Mouse (Mus musculus) hindlimb bud, embryonic 11.5 days (tissue): Measurements from ENCODE around the gene Cfap299.

Experiments used
- DNase-seq: peaks from one replicate; pipeline ENCODE4 v3.0.0-alpha.2; 2012; ENCODE audit warnings: low read depth, low spot score; ENCODE audit errors: extremely low spot score

The Cfap299 gene

DNA sequence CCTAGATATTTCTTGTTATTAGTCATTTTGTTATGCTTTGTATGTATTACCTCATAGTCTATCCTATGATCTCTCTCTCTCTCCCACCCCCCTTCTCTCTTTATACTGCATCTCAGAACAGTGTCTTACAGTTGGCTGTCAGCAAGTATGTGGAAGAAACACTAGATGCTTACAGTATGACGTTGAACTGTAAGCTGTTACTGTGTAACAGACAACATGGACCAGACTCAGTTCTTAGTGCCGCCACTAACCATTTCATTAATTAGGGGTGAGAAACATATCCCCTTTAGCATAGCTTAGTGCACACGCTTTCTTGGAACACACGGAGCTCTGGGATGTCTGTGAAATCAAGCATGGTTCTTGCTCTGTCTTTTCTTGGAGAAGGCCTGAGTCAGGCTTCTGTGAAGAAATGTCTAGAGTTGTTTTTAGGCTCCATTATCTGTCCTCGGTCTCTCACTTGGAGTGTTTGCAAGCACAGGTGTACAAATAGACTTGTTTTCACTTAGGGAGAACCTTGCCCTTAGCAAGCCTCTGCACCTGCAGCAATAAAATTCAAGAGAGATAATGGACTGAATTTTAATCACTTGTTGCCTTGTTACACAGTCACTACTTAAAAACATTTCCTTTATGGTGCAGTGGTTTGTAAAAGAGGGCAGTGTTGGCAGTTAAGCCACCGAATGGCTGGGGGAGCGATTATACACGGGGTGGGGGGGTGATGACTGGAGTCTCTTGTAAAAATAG, 47.1 kb downstream of the Cfap299 start:
- no peak for DNase-seq

DNA sequence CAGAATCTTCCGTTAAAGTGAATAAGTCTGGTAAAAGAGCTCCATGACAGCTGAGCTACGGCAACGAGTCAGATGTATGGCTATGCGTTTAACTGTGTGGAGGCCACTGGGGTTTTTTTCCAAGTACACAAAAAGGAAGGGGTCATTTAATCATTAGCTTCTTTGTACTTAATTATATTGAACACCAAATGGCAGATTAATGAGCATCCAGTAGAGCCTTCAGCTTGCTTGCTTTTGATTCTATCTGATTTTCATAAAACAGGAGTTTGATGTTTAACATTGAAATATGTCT, 47.6 kb downstream of the Cfap299 start:
- DNase-seq = no peak

DNA sequence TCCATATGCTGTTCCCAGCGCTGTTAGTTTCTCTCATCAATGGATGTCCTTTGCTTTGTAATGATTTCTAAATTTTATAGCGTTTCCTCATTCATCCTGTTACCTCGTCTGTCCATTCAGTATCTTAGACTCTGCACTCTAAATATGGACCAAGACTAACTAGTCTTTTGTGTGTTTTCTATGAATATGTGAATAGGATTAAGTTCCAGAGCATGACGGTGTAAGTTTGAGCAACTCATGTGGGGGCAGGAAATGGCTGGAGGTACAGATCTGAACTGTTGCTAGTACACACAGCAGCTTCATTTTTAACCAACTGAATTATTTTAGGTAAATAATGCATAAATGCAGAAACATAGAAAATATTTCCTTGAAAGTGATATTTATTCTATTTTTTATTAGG, 51.3 kb downstream of the Cfap299 start:
- DNase-seq = no peak

DNA sequence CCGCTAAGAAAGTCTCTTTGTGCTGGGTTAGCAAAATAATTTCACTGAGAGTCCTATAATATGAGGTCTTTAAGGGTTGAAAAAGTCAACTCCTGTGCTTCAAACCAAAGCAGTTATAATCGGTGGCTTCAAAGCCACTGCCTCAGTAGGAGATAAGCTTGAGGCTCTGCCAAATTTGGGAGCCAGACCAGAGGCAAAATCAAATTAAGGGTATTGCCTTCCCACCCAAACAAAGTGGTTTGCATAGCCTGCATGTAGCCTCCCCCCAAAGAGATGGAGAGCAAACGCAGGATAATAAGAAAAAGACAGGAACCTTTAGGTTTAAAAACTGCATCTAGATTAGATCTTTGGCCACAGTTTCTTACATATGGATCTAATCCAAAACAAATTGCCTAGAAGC, 58.0 kb downstream of the Cfap299 start:
- no peak for DNase-seq

DNA sequence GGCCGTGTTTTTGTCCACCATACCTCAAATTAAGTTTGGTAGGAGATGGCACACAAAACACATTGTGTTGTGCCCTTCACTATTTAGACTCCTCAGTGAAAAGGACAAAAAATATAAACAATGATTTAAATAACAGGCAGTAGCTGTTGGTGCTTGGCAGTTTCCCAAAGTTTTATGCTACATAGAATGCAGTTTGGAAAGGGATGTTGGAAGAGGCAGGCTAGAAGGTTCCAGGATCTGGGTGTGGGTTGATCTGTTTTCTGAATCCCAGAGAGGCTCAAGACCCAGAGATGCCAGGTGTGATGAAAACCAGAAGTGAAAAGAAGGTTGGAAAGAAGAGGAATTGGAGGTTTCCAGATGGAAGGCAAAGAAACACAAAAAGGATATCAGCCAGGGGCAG, 73.1 kb downstream of the Cfap299 start:
- no peak for DNase-seq

DNA sequence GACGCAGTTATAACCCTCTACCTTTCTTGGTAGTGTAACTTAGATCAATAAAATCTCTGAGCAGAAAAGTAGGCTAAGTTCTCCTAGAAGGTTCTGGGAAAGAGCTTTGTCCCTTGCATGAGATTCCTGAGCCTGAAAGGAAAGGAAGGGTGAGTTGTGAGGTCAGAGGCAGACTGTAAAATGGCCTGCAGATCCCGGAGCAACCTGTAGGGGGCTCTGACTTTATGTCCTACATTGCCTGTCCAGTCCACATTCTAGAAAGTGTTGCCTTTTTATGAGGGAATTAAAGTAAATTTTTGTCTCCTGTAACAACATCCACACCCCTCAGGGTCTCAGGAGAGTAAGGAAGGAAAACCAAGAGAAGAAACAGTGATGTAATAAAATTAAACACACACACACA, 81.0 kb downstream of the Cfap299 start:
- DNase-seq = peak; percentile 12

DNA sequence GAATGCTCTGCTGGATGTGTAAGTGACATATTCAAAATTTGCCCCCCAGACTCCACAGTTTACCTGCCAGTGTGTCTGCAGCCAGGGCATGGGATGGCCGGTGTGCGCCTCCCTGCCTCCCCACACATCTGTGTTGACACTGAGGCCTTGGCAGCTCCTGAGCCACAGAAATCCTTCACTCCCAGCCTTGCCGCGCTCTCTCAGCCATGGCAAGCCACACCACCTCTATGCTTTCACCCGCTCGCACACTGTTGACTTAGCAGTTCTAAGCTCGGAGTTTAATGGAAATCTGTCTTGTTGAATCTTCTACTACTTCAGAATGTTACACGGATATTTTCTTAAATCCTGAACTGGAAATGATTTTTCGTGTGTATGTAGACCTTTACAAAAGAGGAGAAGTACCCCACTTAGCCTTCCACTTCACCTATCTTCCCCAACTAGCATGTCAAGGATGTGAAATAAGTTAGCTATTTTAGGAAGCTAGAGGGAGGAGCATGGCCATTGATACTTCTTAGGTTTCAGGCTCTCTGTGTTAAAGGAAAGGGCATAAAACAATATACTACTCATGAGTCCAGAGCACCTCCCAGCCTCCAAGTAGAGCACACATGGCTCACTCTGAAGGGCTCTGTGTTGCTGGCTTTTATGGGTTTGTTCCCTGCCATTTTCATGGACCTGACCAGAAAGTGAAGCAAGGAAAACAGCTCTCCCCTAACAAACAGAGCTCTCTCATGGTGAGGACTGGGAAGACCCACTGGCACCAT, 87.5 kb downstream of the Cfap299 start:
- no peak for DNase-seq

DNA sequence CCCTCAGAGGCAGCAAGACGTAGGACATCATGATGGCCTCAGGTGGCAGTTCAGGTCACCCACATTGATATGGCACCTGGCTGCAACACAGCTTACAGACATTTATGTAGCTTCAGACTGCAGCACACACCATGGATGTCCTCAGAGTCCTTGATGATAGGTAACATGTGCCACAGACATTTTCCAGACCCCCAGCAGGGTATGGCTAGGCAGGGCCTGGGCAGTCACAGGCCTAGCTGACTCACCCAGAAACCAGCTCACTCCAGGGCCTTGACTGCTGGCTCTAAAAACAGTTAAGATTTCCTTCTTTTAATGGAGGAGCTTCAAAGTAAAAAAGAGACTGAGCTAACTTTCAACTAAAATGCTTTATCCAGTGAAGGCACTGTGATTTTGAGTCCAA, 95.9 kb downstream of the Cfap299 start:
- DNase-seq = no peak

DNA sequence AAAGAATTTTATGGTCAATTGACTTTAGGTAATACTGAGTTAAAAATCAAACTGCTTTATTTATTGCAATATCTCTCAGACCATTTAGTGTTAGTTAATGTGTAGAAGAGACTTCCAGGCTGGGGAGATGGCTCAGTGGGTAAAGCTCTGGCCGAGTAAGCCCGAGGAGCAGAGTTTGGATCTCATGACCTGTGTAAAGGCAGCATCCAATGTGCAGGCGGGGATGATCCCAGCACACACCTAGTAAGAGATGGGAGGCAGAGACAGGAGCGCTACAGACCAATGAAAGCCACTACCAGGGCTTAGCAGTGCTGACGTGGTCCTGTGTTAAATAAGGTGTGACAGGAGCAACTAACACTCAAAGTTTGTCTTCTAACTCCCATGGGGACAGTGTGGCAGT, 97.0 kb downstream of the Cfap299 start:
- DNase-seq = no peak

DNA sequence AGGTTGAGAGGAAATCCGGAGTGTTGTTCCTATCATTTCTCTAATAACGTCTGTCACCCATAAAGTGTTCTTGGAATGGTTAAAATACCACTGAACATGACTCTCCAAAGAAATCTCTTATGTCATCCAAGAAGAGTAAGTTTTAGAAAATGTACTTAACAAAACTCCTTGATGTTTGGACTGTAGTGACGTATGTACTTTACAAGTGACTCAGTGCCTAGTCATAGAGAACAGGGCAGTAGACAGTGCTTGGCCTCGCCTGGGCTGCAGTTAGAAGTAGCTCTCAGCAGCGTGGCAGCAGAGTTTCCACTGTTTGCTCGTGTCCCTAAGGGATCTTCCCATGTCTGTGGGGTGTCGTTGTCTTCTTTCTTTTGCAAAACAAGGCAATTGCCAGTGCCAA, 101.0 kb downstream of the Cfap299 start:
- no peak for DNase-seq

DNA sequence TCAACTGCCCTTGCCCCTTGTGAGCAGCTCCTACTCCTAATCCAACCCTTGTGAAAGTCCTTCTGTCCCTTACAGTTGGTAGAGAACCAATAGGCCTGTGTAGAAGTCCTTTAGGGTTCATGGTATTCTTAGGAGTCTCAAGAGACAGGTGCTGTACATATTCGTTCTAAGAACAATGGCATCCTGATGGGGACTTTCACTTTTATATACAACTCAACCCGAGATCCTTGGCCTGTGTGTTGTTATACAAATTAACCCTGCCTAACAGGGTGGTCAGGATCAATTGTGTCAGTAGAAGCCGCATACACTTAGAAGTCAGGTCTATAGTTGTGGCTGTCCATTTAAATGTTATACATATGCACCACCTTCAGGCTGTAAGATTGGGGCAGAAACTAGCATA, 109.6 kb downstream of the Cfap299 start:
- DNase-seq = no peak

DNA sequence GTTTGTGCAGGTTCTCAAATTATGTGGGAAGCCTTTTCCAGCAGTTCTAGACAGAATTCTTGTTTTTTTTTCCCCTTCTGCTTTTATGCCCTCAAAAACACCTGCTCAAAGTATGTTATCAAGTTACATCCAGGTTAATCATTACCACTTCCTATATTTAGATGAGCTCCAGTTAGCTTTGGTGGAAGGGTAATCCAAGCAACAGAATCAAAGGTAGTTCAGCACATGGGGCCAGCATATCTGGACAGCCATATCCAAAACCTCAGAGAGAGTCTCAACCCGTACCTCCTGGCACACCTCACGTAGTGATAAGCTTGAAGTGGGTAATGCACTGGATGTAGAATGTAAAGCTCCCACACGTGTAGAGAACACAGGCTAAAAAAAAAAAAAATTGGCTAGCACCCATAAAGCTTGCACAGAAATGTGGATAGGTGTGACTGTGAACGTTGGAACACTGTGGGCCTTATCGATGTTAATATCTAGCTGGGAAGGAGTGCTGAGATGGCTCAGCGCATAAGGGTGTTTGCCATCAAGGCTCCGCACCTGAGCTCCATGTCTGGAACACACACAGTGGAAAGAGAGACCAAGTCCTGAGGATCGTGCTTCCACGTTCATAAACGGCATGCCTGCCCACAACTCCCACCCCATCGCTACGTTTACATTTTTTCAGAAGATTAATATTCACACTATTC, 117.8 kb downstream of the Cfap299 start:
- no peak for DNase-seq

DNA sequence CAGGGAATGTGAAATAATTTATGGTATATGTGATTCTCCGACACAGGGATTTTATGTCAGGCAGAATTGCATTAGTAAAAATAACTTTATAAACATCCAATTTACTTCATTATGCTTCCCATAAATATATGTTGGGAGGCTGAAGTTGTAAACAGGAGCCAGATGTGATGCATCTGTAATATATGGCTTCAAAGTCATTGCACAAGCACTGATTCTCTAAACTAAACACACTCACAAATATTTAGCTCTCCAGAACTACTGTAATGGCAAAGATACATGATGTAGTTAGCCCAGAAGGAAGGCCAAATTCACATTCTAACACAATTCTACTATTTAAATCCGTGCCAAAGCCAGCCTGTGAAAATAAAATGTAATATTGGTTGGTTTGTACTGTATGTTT, 120.8 kb downstream of the Cfap299 start:
- DNase-seq = no peak

DNA sequence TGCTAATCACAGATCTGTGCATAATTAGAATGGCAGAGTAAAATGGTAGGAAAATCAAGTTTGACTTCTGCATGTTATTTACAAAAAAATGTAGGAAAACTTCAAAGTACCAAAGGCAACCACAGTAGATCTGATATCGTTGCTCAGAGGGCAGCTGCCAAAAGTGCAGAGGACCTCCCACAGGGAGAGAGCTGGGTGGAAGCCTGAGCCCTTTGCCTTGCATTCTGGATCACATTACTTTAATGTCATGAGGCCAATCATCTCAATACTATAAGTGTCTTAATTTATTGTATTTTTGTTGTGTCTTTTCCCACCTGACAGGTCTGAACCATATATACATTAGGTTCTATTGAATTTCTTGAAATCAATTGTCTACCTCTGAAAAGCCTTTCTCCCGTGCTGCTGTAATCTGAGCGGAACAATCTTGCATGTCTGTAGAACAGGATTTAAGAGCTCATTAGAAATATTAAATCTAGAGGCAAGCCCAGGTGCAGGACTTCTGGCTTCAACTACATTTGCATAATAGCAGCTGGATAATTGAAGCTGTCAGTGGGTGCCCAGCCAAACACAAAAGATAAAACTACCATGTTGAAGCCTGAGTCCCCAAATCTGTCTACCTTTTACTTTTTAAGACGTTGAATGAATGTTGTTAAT, 137.9 kb downstream of the Cfap299 start:
- DNase-seq = no peak

DNA sequence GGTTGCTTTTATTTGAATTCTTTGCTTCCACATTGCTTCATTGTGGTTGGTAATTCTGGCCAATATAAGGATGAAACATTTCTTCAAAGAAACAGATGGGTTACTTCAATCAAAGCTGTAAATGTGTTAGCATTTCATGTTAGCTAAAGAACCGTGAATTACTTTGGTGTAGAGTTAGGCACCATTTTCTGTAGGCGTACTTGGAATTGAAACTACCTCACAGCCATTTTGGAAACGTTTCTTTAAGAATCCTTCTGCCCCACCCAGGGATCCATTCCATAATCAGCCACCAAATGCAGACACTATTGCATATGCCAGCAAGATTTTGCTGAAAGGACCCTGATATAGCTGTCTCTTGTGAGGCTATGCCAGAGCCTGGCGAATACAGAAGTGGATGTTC, 140.9 kb downstream of the Cfap299 start:
- DNase-seq = no peak

DNA sequence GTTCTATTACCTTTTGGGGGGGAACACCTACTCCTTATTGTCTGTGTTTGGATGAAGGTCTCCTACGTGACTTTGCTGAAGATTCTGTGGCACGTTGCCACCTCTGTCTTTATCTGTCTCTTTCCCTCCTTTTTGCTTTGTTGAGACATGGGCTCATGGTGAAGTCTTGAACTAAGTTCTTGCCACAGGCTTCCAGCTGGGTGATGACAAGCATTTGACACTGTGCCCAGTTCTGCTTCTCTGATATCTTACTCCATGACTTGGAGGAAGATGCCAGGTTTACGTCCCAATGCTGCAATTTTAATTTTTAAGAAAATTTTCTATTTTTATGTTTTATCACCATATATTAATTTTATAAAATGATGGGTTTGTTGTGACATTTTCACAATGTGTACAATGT, 147.4 kb downstream of the Cfap299 start:
- no peak for DNase-seq

DNA sequence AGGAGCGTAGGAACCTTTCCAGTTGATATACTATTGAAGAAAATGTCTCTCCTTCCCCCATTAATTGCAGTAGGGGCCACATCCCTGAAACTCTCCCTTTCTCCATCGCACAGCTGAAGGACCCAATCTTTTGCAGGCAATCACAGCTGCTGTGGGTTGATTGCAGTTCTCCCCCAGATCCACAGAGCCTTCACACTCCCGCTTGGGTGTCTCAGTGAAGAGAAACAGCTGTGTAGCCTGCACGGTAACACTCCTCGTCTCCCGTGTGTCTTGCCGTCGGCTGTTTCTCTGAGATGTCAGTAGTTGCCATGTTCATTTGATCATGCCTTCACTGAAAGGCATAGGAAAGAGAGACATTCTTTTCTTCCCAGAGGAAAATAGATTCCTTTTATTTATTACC, 148.2 kb downstream of the Cfap299 start:
- no peak for DNase-seq

DNA sequence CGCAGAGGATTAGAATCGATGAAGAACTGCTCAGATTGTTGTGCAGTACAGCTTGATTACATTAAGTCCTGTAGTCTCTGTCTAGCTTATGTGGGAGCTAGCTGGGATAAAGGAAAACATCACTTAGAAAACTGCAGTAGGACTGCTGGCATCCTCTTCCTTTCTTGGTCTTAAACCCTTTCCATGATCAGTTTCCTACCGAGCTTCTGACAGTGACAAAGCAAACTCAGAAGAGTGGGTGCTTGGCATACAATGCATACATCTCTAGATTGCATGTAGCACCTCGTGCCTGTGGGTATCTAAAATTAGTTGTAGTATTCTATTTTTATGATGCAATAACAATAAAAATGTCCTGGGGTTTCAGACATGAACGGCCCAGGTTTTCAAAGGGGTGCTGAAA, 154.4 kb downstream of the Cfap299 start:
- DNase-seq = no peak

DNA sequence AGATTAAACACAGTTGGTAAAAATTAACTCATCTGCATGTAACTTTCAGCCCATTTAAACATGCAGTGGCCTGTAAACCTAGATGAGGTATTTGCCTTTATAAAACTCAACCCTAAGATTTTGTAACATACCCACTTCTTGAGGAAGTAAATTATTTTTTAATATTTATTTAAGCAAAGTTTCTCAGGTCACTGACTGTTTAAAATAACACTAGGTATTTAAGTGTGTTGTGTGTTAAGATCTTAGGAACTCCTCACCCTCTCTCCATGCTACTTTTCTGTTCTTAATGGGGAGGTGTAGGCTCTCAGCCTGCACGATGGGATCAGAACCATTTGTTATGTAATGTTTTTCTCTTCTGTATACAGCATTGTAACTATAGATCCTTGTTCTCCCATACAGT, 156.1 kb downstream of the Cfap299 start:
- no peak for DNase-seq

DNA sequence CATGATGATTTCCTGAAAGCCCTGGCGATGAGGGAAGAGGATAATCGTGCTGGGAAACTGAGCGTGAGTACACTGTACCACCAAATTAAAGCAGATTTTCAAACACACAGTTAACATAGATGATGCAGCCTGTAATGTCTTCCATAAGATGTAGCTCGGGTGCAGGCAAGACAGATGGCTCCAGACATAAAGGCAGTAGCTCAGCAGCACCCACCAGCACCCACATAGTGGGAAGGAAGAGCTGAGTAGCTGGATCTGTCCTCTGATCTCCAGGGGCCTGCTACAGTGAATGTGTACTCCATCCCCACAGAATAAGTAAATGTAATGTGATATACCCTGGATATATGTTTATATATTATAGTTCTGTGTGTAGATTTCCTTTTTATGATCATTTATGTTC, 169.2 kb downstream of the Cfap299 start:
- DNase-seq = no peak

DNA sequence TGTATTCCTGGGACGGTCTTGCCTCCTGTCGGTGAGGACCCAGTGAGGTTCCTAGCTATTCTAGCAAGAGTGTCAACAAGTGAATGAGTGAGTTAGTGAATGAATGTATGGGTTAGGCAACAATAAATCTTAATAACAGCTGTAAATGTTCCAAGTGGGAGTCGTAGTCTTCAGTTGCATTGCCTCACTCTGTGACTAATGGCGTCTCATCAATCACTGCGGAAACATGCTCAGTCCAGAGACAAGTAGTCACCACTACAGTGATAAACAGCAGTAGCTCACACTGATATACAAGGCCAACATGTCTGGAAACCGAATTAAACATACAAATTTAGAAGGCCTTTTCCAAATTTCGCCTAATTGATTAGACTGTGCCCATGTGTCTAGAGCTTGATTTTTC, 187.1 kb downstream of the Cfap299 start:
- no peak for DNase-seq

DNA sequence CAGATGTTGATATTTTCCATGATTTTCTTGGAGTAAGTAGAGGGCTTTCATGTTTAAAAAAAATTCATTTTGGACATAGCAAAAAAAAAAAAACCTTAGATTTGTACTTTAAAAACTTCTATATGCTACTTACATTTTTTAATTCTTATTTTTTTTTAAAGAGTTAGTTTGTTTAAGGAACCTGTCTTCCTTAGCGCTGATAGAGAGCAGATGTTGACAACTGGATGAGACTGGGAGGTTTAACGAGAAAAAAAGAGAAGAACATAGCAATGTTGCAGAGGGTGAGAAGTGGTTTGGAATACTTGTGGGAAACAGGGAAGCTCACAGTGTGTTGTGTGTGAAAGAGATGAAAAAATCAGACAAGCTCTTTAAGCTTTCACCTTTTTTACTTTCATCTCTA, 191.0 kb downstream of the Cfap299 start:
- DNase-seq = no peak
